17 mouse cellular contexts compared by ENCODE assay signal in the genomic region with DNA sequence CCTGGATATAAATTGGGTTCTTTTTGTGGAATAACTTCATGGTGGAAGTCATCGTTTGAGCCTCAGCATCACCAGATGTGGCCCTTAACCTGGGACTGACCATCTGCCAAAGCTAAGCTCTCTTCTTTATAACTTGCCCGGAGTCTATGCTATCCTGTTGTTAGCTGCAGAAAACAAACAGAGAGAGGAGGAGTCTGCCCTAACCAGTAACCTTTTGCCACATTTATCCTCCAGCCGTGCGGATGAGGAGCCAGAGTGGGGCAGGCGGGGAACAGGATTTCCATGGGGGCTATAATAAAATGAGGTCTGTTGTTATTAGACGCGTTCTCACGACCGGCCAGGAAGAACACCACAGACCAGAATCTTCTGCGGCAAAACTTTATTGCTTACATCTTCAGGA.
"Had no signal": no experiment of that assay in that cellular context is flagged by ENCODE, and none has a peak within 500 bp of the region (broad histone marks: within the 10 kb centered on the region; RNA-seq: fewer than 3 reads in every experiment).

No protein-coding gene starts in this region.

- ATAC-seq: lung, postnatal 0 days; midbrain, embryonic 13.5 days; midbrain, embryonic 15.5 days had no signal

- H3K4me3 ChIP-seq: lung, embryonic 15.5 days; megakaryocyte, embryonic 14.5 days; midbrain, embryonic 13.5 days; midbrain, embryonic 15.5 days; neural tube, embryonic 12.5 days; stomach, embryonic 15.5 days had no signal

- DNase-seq: lung, adult 2 months; lung, postnatal 14 days; lung, postnatal 36 days; right cerebral cortex, postnatal 14 days; thymus, adult 2 months; thymus, postnatal 25 days; thymus, postnatal 4 days had no signal

- H3K9ac ChIP-seq: lung, embryonic 15.5 days; midbrain, embryonic 13.5 days; midbrain, embryonic 15.5 days; neural tube, embryonic 12.5 days; stomach, embryonic 15.5 days had no signal

- H3K9me3 ChIP-seq: lung, embryonic 15.5 days; megakaryocyte, embryonic 14.5 days; midbrain, embryonic 13.5 days; midbrain, embryonic 15.5 days; neural tube, embryonic 12.5 days; stomach, embryonic 15.5 days had no signal

- H3K4me2 ChIP-seq: lung, embryonic 15.5 days; midbrain, embryonic 11.5 days; midbrain, embryonic 13.5 days; midbrain, embryonic 15.5 days; neural tube, embryonic 12.5 days; stomach, embryonic 15.5 days had no signal

- H3K27ac ChIP-seq: lung, embryonic 15.5 days; macrophage; midbrain, embryonic 13.5 days; midbrain, embryonic 15.5 days; neural tube, embryonic 12.5 days; stomach, embryonic 15.5 days; stomach, postnatal 0 days had no signal

- H3K4me1 ChIP-seq: midbrain, embryonic 15.5 days had no signal

- H3K27me3 ChIP-seq: lung, embryonic 15.5 days; megakaryocyte, embryonic 14.5 days; midbrain, embryonic 15.5 days; neural tube, embryonic 12.5 days; stomach, embryonic 15.5 days had no signal

- H3K36me3 ChIP-seq: lung, embryonic 15.5 days; midbrain, embryonic 13.5 days; midbrain, embryonic 15.5 days; neural tube, embryonic 12.5 days; stomach, embryonic 15.5 days had no signal
